Mouse (Mus musculus) bone marrow macrophage, adult 2 months (primary cell): ENCODE measurements around the gene Rpl41.
"Not testable (repeated sequence)": the region's sequence is repeated elsewhere in the genome, so short reads cannot be mapped to it uniquely, and the experiment has no call there.

ENCODE experiments used
- CTCF ChIP-seq: IDR thresholded peaks from 2 replicates; pipeline ENCODE4 v1.5.1; 2012; ENCODE audit warnings: low read depth, mild to moderate bottlenecking, low read length, moderate library complexity
- POLR2A ChIP-seq: IDR thresholded peaks from 2 replicates; pipeline ENCODE4 v1.6.1; 2012; ENCODE audit warnings: mild to moderate bottlenecking, low read depth, low read length, borderline replicate concordance

DNA sequence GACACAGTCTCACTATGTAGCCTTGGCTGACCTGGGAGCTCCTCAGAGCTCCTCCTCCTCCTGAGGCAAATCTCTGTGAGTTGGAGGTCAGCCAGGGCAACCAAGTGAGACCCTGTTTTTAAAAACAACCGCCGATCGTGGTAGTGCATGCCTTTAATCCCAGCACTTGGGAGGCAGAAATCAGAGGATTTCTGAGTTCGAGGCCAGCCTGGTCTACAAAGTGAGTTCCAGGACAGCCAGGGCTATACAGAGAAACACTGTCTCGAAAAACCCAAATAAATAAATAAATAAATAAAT, 43.8 kb downstream of the Rpl41 start:
- not testable (repeated sequence) for TF ChIP-seq CTCF, POLR2A
